Mouse (Mus musculus): ENCODE measurements at regions not wholly inside any gene's neighbourhood (a gene's known extent, or its start where the extent isn't known, plus 50 kb on each side); places are given as distances from the start of the nearest gene placed in this dataset.

- no peaks in the 10 kb centered on the region for H3K9me3 ChIP-seq (ENCODE audit: control insufficient read depth, insufficient read depth, low read depth, low read length)
- no peak overlapping the region for H3K27ac ChIP-seq (ENCODE audit: insufficient read depth, low read depth, low read length, poor library complexity, severe bottlenecking)
- no peaks in the 10 kb centered on the region for H3K4me1 ChIP-seq (ENCODE audit: control insufficient read depth in 2 of 2, insufficient read depth in 2 of 2, low read length in 2 of 2, poor library complexity in 1 of 2)
- H3K9ac ChIP-seq (ENCODE audit: insufficient read depth, low read depth, low read length, poor library complexity, severe bottlenecking) = no peak overlapping the region
- in situ Hi-C loops (cut with MboI; ENCODE audit: low sequenced_read_pairs in 2 of 2, unreplicated experiment in 2 of 2) = no loop called here
- H3K36me3 ChIP-seq (ENCODE audit: control insufficient read depth, insufficient read depth, low read length, poor library complexity, severe bottlenecking) = no peaks in the 10 kb centered on the region
- DNase-seq (ENCODE audit: low read depth, low spot score) = no peak
- H3K4me3 ChIP-seq (ENCODE audit: insufficient read depth in 1 of 2, low read depth in 1 of 2, low read length in 2 of 2, poor library complexity in 1 of 2, severe bottlenecking in 1 of 2) = no peak overlapping the region
- TF ChIP-seq MAFK (IDR thresholded peaks at IDR 0.05; ENCODE audit: insufficient read depth, low read depth, low read length) (no peak), CHD2 (IDR thresholded peaks at IDR 0.05; ENCODE audit: low read depth, low read length) (no peak), HCFC1 (IDR thresholded peaks at IDR 0.05; ENCODE audit: borderline replicate concordance, insufficient read depth, low read length) (no peak)
These were observed 506.3 kb downstream of the Hsfy2 start for GRCm38 (mm10) chr1:56130951-56131350.

GRCm38 (mm10) chr1:56089254-56089834 is 547.9 kb downstream of the Hsfy2 start:
- H3K9me3 ChIP-seq (ENCODE audit: control insufficient read depth, insufficient read depth, low read depth, low read length) = no peaks in the 10 kb centered on the region
- no peaks in the 10 kb centered on the region for H3K36me3 ChIP-seq (ENCODE audit: control insufficient read depth, insufficient read depth, low read length, poor library complexity, severe bottlenecking)
- no peak overlapping the region for H3K9ac ChIP-seq (ENCODE audit: insufficient read depth, low read depth, low read length, poor library complexity, severe bottlenecking)
- TF ChIP-seq ZC3H11A (IDR thresholded peaks at IDR 0.05; ENCODE audit: borderline replicate concordance, low read depth, low read length) (no peak), MAFK (IDR thresholded peaks at IDR 0.05; ENCODE audit: insufficient read depth, low read depth, low read length) (no peak), CHD2 (IDR thresholded peaks at IDR 0.05; ENCODE audit: low read depth, low read length) (no peak), ZNF384 (IDR thresholded peaks at IDR 0.05; ENCODE audit: low read depth, low read length) (no peak)
- no peak for DNase-seq (ENCODE audit: low read depth, low spot score)
- no peak overlapping the region for H3K4me3 ChIP-seq (ENCODE audit: insufficient read depth in 1 of 2, low read depth in 1 of 2, low read length in 2 of 2, poor library complexity in 1 of 2, severe bottlenecking in 1 of 2)
- no peak overlapping the region for H3K27ac ChIP-seq (ENCODE audit: insufficient read depth, low read depth, low read length, poor library complexity, severe bottlenecking)
- in situ Hi-C loops (cut with MboI; ENCODE audit: low sequenced_read_pairs in 2 of 2, unreplicated experiment in 2 of 2) = no loop called here
- H3K4me1 ChIP-seq (ENCODE audit: control insufficient read depth in 2 of 2, insufficient read depth in 2 of 2, low read length in 2 of 2, poor library complexity in 1 of 2) = no peaks in the 10 kb centered on the region

GRCm38 (mm10) chr1:56088357-56088756 is 548.9 kb downstream of the Hsfy2 start:
- Histone ChIP-seq H3K36me3 (ENCODE audit: control insufficient read depth, insufficient read depth, low read length, poor library complexity, severe bottlenecking) (no peaks in the 10 kb centered on the region), H3K9ac (ENCODE audit: insufficient read depth, low read depth, low read length, poor library complexity, severe bottlenecking) (no peak overlapping the region), H3K27ac (ENCODE audit: insufficient read depth, low read depth, low read length, poor library complexity, severe bottlenecking) (no peak overlapping the region), H3K4me1 (ENCODE audit: control insufficient read depth in 2 of 2, insufficient read depth in 2 of 2, low read length in 2 of 2, poor library complexity in 1 of 2) (no peaks in the 10 kb centered on the region), H3K9me3 (ENCODE audit: control insufficient read depth, insufficient read depth, low read depth, low read length) (no peaks in the 10 kb centered on the region), H3K4me3 (ENCODE audit: insufficient read depth in 1 of 2, low read depth in 1 of 2, low read length in 2 of 2, poor library complexity in 1 of 2, severe bottlenecking in 1 of 2) (no peak overlapping the region)
- TF ChIP-seq ZNF384 (IDR thresholded peaks at IDR 0.05; ENCODE audit: low read depth, low read length) = no peak
- TF ChIP-seq CHD2 (IDR thresholded peaks at IDR 0.05; ENCODE audit: low read depth, low read length) = no peak
- TF ChIP-seq ZC3H11A (IDR thresholded peaks at IDR 0.05; ENCODE audit: borderline replicate concordance, low read depth, low read length) = no peak
- no peak for TF ChIP-seq MAFK (IDR thresholded peaks at IDR 0.05; ENCODE audit: insufficient read depth, low read depth, low read length)
- TF ChIP-seq HCFC1 (IDR thresholded peaks at IDR 0.05; ENCODE audit: borderline replicate concordance, insufficient read depth, low read length) = no peak
- no peak for DNase-seq (ENCODE audit: low read depth, low spot score)
- in situ Hi-C loops (cut with MboI; ENCODE audit: low sequenced_read_pairs in 2 of 2, unreplicated experiment in 2 of 2) = no loop called here

GRCm38 (mm10) chr1:56076757-56077156 is 560.5 kb downstream of the Hsfy2 start:
- DNase-seq (ENCODE audit: low read depth, low spot score) = no peak
- H3K4me3 ChIP-seq (ENCODE audit: insufficient read depth in 1 of 2, low read depth in 1 of 2, low read length in 2 of 2, poor library complexity in 1 of 2, severe bottlenecking in 1 of 2) = no peak overlapping the region
- in situ Hi-C loops (cut with MboI; ENCODE audit: low sequenced_read_pairs in 2 of 2, unreplicated experiment in 2 of 2) = no loop called here
- no peaks in the 10 kb centered on the region for H3K9me3 ChIP-seq (ENCODE audit: control insufficient read depth, insufficient read depth, low read depth, low read length)
- no peaks in the 10 kb centered on the region for H3K36me3 ChIP-seq (ENCODE audit: control insufficient read depth, insufficient read depth, low read length, poor library complexity, severe bottlenecking)
- H3K4me1 ChIP-seq (ENCODE audit: control insufficient read depth in 2 of 2, insufficient read depth in 2 of 2, low read length in 2 of 2, poor library complexity in 1 of 2) = no peaks in the 10 kb centered on the region
- no peak for TF ChIP-seq CHD2 (IDR thresholded peaks at IDR 0.05; ENCODE audit: low read depth, low read length)
- no peak for TF ChIP-seq ZNF384 (IDR thresholded peaks at IDR 0.05; ENCODE audit: low read depth, low read length)
- no peak for TF ChIP-seq ZC3H11A (IDR thresholded peaks at IDR 0.05; ENCODE audit: borderline replicate concordance, low read depth, low read length)
- no peak for TF ChIP-seq MAFK (IDR thresholded peaks at IDR 0.05; ENCODE audit: insufficient read depth, low read depth, low read length)
- no peak for TF ChIP-seq HCFC1 (IDR thresholded peaks at IDR 0.05; ENCODE audit: borderline replicate concordance, insufficient read depth, low read length)
- H3K27ac ChIP-seq (ENCODE audit: insufficient read depth, low read depth, low read length, poor library complexity, severe bottlenecking) = no peak overlapping the region
- no peak overlapping the region for H3K9ac ChIP-seq (ENCODE audit: insufficient read depth, low read depth, low read length, poor library complexity, severe bottlenecking)

- H3K4me3 ChIP-seq (ENCODE audit: insufficient read depth in 1 of 2, low read depth in 1 of 2, low read length in 2 of 2, poor library complexity in 1 of 2, severe bottlenecking in 1 of 2) = no peak overlapping the region
- no peaks in the 10 kb centered on the region for H3K4me1 ChIP-seq (ENCODE audit: control insufficient read depth in 2 of 2, insufficient read depth in 2 of 2, low read length in 2 of 2, poor library complexity in 1 of 2)
- no peak for TF ChIP-seq HCFC1 (IDR thresholded peaks at IDR 0.05; ENCODE audit: borderline replicate concordance, insufficient read depth, low read length)
- TF ChIP-seq MAFK (IDR thresholded peaks at IDR 0.05; ENCODE audit: insufficient read depth, low read depth, low read length) = no peak
- no peak for TF ChIP-seq ZNF384 (IDR thresholded peaks at IDR 0.05; ENCODE audit: low read depth, low read length)
- TF ChIP-seq ZC3H11A (IDR thresholded peaks at IDR 0.05; ENCODE audit: borderline replicate concordance, low read depth, low read length) = no peak
- no peak for TF ChIP-seq CHD2 (IDR thresholded peaks at IDR 0.05; ENCODE audit: low read depth, low read length)
- H3K27ac ChIP-seq (ENCODE audit: insufficient read depth, low read depth, low read length, poor library complexity, severe bottlenecking) = no peak overlapping the region
- no peaks in the 10 kb centered on the region for H3K9me3 ChIP-seq (ENCODE audit: control insufficient read depth, insufficient read depth, low read depth, low read length)
- in situ Hi-C loops (cut with MboI; ENCODE audit: low sequenced_read_pairs in 2 of 2, unreplicated experiment in 2 of 2) = no loop called here
- H3K9ac ChIP-seq (ENCODE audit: insufficient read depth, low read depth, low read length, poor library complexity, severe bottlenecking) = no peak overlapping the region
- no peaks in the 10 kb centered on the region for H3K36me3 ChIP-seq (ENCODE audit: control insufficient read depth, insufficient read depth, low read length, poor library complexity, severe bottlenecking)
- DNase-seq (ENCODE audit: low read depth, low spot score) = no peak
These were observed 565.0 kb downstream of the Hsfy2 start for GRCm38 (mm10) chr1:56072255-56072654.

Measured in ES-E14 (cell line).